Mouse (Mus musculus) adrenal gland, adult 2 months (tissue): ENCODE results near the gene B3glct. TPM values are rescaled to one million over a fixed set of nuclear protein-coding genes. Genes with fewer than 3 reads are reported as not detected.

Source experiments
- DNase-seq: peaks from one replicate; pipeline ENCODE4 v3.0.0; 2021
- polyA plus RNA-seq: library from polyadenylated mRNA; depleted of rRNA; stranded (reverse); fragments of >200 nt; gene quantifications from 2 replicates; pipeline ENCODE4 v1.2.3, GENCODE M21; 2012; rRNA removed
- total RNA-seq, 2 experiments: library from RNA; stranded (reverse); gene quantifications; 2 replicates each; pipeline ENCODE4 v1.2.3; 2021

The B3glct gene
- total and polyA plus RNA-seq, 3 experiments, result 11.2 to 24.7 (median 20.3) TPM

DNA sequence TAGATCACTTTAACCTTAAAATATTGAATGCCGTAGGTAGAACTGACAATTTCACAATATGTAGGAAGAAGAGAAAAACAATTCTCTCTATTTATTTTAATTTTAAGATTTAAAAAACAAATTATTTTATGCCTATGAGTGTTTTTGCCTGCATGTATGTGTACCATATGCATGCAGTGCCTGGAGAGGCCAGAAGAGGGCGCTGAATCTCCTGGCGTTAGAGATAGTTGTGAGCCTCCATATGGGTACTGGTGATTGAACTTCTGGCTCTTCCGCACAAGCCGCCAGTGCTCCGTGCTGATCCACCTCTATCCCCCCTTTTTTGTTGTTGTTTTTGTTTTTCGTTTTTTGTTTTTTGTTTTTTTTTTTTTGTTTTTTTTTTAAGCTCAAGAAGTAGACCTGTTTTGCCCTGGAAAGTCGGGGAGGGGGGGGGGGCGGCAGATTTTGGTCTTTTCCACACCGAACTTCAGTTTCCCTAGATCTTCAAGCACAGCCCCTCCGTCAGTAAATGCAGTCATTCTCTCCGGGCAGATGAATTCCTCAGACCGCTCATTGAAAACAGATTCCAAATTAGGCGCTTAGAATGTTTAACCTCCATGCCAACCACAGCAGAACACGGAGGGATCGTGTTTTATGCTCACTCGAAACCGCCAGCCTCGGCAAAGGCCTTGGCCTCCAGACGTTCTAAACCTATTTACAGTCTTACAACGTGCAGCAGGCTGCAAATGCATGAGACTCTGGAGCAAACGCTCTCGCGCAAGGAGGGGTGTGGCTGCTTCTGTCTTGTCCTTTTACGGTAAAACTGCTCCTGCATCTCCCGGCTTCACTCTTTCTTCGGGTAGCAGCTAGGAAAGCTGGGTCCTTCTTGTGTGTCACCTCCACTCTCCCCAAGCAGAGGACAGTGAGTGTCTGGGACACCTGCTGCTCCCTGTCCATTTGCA lies 70.9 kb downstream of the B3glct start:
- no peak for DNase-seq

DNA sequence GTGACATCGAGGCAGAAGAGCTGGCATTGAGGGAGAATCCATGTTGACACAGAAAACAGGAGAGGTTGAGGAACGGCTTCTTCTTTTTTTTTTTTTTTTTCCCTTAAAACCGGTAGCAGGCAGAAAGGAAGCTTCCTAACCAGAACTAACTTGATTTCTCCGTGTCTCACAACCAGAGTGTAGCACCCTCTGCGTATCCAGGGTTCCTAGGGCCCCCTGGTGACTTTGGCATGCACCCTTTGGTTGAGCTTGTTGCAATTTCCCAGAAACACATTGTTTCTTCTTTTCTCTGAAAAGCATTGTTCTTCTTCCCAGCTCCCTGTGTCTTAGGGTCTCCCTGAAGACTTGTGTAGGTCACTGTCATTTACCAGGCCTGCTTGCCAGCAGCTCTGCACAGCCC lies 73.8 kb downstream of the B3glct start:
- DNase-seq, result no peak

DNA sequence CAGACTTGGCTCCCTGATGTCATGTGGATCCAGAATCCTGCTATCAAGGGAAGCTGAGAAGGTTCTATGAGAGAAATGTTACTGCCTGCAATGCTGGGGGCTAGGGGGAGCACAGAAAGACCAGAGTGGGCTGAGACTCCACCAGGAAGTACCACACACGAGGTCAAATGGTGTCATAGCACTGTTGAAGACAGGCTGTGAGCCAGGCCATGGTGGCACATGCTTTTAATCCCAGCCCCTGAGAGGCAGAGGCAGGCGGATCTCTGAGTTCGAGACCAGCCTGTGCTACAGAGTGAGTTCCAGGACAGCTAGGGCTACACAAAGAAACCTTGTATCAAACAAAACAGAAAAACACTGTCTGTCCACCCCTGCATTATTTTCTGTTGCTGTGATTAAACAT lies 75.0 kb downstream of the B3glct start:
- no peak for DNase-seq

DNA sequence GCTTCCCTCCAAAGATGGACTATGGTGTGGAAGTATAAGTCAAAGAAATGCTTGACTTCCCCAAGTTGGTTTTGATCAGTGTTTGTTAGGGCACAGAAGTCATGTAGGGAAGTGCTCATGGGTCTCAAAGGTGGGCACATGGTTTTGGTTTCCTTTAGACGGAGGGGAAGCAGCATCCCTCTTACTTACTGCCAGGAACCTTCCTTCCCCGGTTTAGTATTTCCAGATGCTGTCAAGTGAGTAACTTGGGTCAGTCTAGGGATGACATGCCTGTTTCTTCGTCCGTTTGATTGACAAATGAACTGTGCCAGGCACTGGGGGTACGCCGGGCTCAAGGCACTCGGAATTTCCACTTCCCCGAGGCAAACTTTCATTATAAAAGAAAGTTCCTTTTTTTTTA lies 89.1 kb downstream of the B3glct start:
- DNase-seq, result no peak

DNA sequence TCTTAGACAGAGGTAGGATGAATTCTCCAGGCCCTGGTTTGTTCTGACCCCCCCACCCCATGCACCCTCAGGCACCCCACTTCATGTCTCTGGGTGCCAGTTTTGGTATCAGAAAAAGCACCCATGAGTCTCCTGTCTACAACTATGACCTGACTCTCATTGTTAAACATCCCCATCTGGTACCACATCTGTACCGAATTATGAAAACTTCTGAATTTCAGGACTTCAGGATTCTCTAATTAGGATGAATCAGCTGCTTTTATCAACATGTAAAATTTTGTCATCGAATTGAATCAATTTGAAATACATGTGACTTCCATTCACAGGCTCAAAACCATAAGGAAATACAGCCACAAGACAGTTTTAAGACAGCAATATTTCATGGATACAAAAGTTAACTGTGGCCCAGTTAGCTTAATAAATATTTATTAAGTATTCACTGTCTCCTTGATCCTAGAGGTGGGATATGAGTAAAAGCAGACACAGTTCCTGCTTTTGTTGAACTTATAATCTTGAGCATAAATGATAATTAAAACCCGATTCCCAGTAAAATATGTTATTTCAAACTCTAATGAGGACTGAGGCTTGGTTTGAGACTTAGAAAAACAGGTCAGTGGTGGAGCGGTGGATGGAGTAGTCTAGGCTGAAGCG lies 89.7 kb downstream of the B3glct start:
- DNase-seq, result no peak

DNA sequence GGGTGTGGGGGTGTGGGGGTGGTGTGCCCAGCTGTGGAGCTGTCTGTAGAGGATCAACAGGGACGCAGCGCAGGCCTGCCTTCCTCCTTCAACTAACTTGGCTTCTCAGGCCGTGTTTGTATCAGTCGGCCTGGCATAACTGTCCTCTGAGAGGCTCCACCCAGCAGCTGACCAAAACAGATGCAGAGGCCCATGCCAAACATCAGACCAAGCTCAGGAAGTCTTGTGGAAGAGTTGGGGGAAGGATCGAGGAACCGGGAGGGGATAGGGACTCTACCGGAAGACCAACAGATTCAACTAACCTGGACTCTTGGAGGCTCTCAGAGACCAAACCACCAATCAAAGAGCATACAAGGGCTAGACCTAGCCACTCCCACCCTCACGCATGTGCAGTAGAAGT lies 91.6 kb downstream of the B3glct start:
- DNase-seq, result no peak

DNA sequence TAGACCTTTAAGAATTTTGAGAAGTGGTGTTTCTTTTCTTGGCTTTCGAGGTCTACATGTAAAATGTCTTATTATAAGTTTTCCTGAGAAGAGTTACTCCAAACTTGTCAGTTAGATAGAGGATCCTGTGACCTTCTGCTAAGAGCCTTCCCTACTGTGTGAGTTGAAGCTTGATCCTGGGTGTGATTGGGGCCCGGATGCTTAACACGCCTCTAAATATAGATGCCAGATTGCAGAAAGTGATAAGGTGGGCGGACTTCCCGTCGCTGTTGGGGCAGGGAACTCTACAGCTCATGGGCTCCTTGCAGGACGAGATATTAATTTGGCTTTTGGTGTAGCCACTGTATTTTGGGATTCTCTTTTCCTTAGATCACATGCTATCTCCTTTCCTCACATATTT lies 98.0 kb downstream of the B3glct start:
- no peak for DNase-seq

DNA sequence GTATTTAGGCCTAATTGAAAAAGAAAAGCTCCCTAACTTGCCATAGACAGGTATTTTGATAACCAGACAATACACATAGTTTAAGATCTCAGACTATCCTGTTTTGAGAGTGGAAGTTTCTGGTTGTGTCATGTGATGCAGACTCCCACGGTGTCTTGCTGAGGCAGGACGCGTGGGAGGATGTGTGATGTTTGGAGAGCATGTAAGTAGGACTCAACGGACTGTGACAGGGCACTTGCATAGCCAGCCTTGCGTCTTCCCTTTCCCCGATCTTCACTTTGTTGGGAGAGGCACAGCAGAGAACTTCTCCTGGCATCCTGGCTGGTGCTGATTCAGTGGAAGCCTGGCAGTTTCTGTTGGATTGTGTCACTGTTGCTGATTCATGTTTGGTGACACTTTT lies 101.7 kb downstream of the B3glct start:
- DNase-seq, result no peak

DNA sequence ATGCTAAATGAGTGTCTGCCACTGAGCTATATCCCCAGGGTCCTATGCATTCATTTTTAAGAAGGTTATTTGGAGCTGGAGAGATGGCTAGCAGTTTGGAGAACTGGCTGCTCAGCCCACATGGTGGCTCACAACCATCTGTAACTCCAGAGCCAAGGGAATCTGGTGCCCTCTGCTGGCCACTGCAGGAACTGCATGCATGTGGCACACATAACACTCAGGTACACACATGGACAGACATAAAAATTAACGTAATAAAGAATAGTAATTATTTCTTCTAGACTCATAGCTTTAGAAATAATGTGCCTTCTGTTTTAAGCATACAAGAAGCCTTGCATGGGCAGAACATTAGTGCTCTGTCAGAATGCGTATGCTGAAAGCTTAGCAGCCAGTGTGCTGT lies 102.4 kb downstream of the B3glct start:
- DNase-seq, result no peak

DNA sequence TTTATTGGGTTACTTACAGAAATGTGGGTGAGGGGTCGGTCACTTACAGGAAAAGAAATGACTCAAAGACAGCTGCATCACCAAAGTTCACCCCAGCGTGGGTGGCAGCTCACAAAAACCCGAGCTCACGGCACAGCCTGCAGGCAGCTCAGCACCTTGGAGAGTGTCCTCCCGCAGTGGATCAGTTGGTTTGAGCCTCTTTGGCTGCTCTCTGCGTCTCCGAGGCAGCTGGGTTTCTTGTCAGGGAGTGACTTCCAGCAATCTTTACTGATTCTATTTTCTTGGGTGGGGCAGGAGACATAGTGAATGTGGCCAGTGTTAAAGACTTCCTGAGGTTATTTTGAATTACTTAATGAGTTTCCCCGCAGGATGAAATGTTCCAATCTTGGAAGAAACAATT lies 112.1 kb downstream of the B3glct start:
- no peak for DNase-seq

DNA sequence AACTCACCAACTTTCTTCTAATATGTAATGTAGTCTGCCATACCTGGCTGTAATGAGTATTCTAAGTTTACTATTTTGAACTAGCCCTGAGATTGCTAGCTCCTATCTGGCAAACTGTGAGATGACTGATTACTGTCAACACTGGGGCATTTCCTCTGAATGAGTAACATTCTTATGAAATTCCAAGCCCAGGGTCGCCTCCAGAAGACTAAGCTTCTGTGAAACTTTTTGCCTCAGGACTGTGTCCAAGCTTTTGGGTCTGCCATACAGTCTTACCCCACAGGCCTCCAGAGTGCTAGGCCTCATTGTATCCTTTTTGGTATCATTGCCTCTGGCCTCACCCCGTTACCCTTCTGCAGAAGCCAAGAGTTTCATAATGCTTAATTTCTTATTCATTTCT lies 132.0 kb downstream of the B3glct start:
- DNase-seq, result peak; percentile 54

DNA sequence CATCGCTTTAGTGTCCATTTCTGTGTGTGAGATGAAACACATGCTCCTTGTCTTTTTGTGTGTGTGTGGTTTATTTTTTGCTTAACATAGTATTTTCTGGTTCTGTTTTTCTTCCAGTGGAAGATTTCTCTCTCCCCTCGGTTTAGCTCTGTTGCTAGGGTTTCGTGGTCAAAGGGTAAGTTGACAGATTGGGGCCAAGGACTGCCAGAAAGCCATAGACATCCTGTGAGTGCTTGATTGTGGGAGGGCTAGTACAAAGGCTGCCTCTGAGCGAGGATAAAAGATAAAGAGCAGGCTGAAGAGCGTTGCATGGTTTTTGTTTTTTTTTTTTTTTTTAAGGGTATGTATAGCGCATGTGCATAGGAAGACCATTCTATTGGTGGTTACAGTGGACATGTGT lies 133.8 kb downstream of the B3glct start:
- peak; percentile 62 for DNase-seq

Other genes starting within 250 kb of the B3glct start
- under 1 TPM in 1 of 2 experiments, not detected in 1; 0.31 TPM for gene Tex26, start 238.6 kb upstream of the B3glct start, total RNA-seq
- not detected in 2 replicates for gene Tex26, start 238.6 kb upstream of the B3glct start, polyA plus RNA-seq
- not detected for gene Wdr95, start 149.6 kb upstream of the B3glct start, total RNA-seq
- not detected in 2 replicates for gene Wdr95, start 149.6 kb upstream of the B3glct start, polyA plus RNA-seq
- 100 to 1,000 TPM; 116 to 371 TPM for gene Hsph1, start 41.9 kb upstream of the B3glct start, total RNA-seq
- 5.1 and 23.5 TPM in 2 replicates for gene Hsph1, start 41.9 kb upstream of the B3glct start, polyA plus RNA-seq